Mouse (Mus musculus) heart, adult 2 months (tissue): ENCODE measurements at regions not wholly inside any gene's neighbourhood (a gene's known extent, or its start where the extent isn't known, plus 50 kb on each side); places are given as distances from the start of the nearest gene placed in this dataset.

Experiments
- DNase-seq, 2 experiments: peaks; one replicate each; pipeline ENCODE4 v3.0.0; 2021
- H3K27ac ChIP-seq: fragments of 200-600 bp; 2 replicates; pipeline ENCODE4 v1.8.1; 2022
- H3K27me3 ChIP-seq: fragments of 200-500 bp; 2 replicates; pipeline ENCODE4 v1.6.1; 2012; ENCODE audit warnings: mild to moderate bottlenecking, low read length, inconsistent platforms, mixed read lengths; ENCODE audit not compliant: control insufficient read depth, insufficient read depth
- H3K36me3 ChIP-seq: fragments of 200-500 bp; 2 replicates; pipeline ENCODE4 v1.6.1; 2012; ENCODE audit warnings: low read length, inconsistent platforms; ENCODE audit not compliant: control insufficient read depth, insufficient read depth
- H3K4me1 ChIP-seq: fragments of 200-500 bp; 2 replicates; pipeline ENCODE4 v1.6.1; 2011; ENCODE audit warnings: low read length; ENCODE audit not compliant: control insufficient read depth, insufficient read depth
- H3K4me3 ChIP-seq: fragments of 200-600 bp; 2 replicates; pipeline ENCODE4 v1.8.1; 2022
- H3K79me2 ChIP-seq: fragments of 200-500 bp; replicated peaks from 2 replicates; pipeline ENCODE4 v1.6.1; 2012; ENCODE audit warnings: mild to moderate bottlenecking, inconsistent platforms, low read length, moderate library complexity, mixed read lengths; ENCODE audit not compliant: control insufficient read depth, insufficient read depth
- H3K9ac ChIP-seq: fragments of 200-500 bp; 2 replicates; pipeline ENCODE4 v1.6.1; 2012; ENCODE audit warnings: low read depth, mild to moderate bottlenecking, control low read depth, inconsistent platforms, low read length, mixed read lengths
- CTCF ChIP-seq: fragments of 200-600 bp; IDR thresholded peaks from 2 replicates; pipeline ENCODE4 v1.8.1; 2022; ENCODE audit warnings: antibody characterized with exemption, mild to moderate bottlenecking, moderate library complexity
- EP300 ChIP-seq: fragments of 200-500 bp; IDR thresholded peaks from 2 replicates; pipeline ENCODE4 v1.6.1; 2011; ENCODE audit warnings: low read depth, low read length, control low read depth; ENCODE audit not compliant: insufficient read depth
- POLR2A ChIP-seq: fragments of 200-500 bp; IDR thresholded peaks from 2 replicates; pipeline ENCODE4 v1.6.1; 2011; ENCODE audit warnings: mild to moderate bottlenecking, low read depth, low read length, control low read depth; ENCODE audit not compliant: insufficient read depth
- WGBS: fragments of 180-500 bp; shearing (Covaris S2); methylation state at CpG from one replicate; pipeline ENCODE4 v1.1.7; 2018; 5-methylcytosine and 5-hydroxymethylcytosine counted together
- intact Hi-C: fragments of 180-260 bp; cut with DNase I; formaldehyde crosslinking; loops from one replicate; pipeline ENCODE4 v1.15.1; 2025

GRCm38 (mm10) chr5:39143648-39144047 lies 267.0 kb upstream of the Clnk start:
- H3K9ac ChIP-seq, result no peak overlapping the region
- WGBS, result 4% methylated on average over 4 of the region's 4 CpGs
- H3K4me1 ChIP-seq, result no peaks in the 10 kb centered on the region
- H3K36me3 ChIP-seq, result no peaks in the 10 kb centered on the region
- no peak for TF ChIP-seq EP300
- TF ChIP-seq POLR2A, result no peak
- no peak for TF ChIP-seq CTCF
- no peaks in the 10 kb centered on the region for H3K27me3 ChIP-seq
- peak in 1 of 2 experiments; percentile 15 for DNase-seq
- no peak overlapping the region for H3K4me3 ChIP-seq
- H3K27ac ChIP-seq, result no peak overlapping the region
- intact Hi-C loops, result no loop called here
- no peaks in the 10 kb centered on the region for H3K79me2 ChIP-seq

DNA sequence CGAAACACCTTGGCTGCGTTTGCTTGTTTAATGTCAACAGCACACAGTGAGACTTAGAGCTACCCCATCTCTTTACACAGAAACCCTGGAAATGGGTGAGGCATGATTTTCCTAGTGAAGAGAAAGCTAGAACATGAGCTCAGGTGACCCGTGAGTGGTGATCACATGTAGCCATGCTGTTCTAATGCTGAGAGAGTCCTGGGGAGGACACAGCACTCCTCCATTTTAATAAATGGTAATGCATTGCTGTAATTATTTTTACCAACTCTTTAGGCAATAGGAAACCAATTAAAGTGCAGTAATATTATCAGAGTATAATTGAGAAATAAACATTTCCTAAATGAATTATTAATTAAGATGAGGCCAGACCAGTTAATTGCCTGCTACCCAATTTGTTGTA lies 261.8 kb upstream of the Clnk start:
- no peak overlapping the region for H3K27ac ChIP-seq
- no peaks in the 10 kb centered on the region for H3K4me1 ChIP-seq
- no peak for TF ChIP-seq EP300
- TF ChIP-seq CTCF, result no peak
- no peak for TF ChIP-seq POLR2A
- WGBS, result 86% methylated on average over 3 of the region's 3 CpGs
- H3K4me3 ChIP-seq, result no peak overlapping the region
- no peak overlapping the region for H3K9ac ChIP-seq
- H3K79me2 ChIP-seq, result no peaks in the 10 kb centered on the region
- intact Hi-C loops, result no loop called here
- no peaks in the 10 kb centered on the region for H3K36me3 ChIP-seq
- no peak for DNase-seq
- no peaks in the 10 kb centered on the region for H3K27me3 ChIP-seq

GRCm38 (mm10) chr5:39128931-39129330 lies 252.3 kb upstream of the Clnk start:
- Histone ChIP-seq H3K4me1 (no peaks in the 10 kb centered on the region), H3K4me3 (no peak overlapping the region), H3K9ac (no peak overlapping the region), H3K36me3 (no peaks in the 10 kb centered on the region), H3K79me2 (no peaks in the 10 kb centered on the region), H3K27me3 (no peaks in the 10 kb centered on the region), H3K27ac (no peak overlapping the region)
- intact Hi-C loops, result loop anchor here (5.0 kb wide), 2 partner anchors 227 to 342 kb away; no protein-coding TSS in a partner anchor
- DNase-seq, result no peak
- TF ChIP-seq EP300 (no peak), CTCF (no peak), POLR2A (no peak)

DNA sequence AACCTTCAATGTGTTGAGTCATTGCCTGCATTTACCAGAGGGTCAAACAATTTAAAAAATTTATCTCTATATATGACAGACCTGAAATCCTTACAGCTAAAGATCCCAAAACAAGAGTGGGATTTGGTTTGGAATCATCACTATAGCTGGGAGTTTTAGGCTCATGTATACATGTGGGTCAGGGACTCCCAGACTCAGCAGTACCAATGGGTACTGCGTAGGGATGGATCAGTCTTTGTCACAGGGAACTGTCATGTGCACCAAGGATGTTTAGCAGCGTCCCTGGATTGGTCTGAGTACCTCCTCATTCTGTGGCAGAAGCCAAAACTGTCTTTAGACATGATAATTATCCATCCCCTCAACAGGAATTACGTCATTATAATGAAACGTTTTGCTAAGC lies 250.2 kb upstream of the Clnk start:
- no peaks in the 10 kb centered on the region for H3K27me3 ChIP-seq
- H3K79me2 ChIP-seq, result no peaks in the 10 kb centered on the region
- DNase-seq, result no peak
- H3K36me3 ChIP-seq, result no peaks in the 10 kb centered on the region
- 86% methylated on average over 4 of the region's 4 CpGs for WGBS
- no peak overlapping the region for H3K4me3 ChIP-seq
- H3K9ac ChIP-seq, result no peak overlapping the region
- H3K4me1 ChIP-seq, result no peaks in the 10 kb centered on the region
- intact Hi-C loops, result loop anchor here (5.0 kb wide), 2 partner anchors 225 to 340 kb away; no protein-coding TSS in a partner anchor
- no peak for TF ChIP-seq POLR2A
- TF ChIP-seq EP300, result no peak
- no peak for TF ChIP-seq CTCF
- H3K27ac ChIP-seq, result no peak overlapping the region

DNA sequence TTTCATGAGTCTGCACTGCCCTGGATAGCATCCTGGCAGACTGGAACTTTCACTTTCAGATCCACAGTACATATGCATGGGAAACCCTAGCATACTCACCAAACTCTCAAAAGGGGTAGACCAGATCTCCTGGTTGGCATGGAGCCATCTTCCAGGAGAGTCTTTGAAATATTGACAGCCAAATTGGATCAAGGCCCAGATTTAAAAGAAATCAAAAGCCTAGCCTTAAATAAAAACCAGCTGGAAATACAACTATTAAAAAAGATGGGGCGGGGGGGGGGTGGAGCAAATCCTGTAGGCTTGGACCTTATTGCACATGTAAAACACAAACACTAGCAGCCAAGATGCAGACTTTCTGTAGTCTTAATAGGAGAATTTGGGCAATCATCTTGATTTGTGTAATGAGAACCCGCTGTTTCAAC lies 249.7 kb upstream of the Clnk start:
- WGBS, result 65% methylated on average over 2 of the region's 2 CpGs
- Histone ChIP-seq H3K4me3 (no peak overlapping the region), H3K36me3 (no peaks in the 10 kb centered on the region), H3K4me1 (no peaks in the 10 kb centered on the region), H3K9ac (no peak overlapping the region), H3K27me3 (no peaks in the 10 kb centered on the region), H3K79me2 (no peaks in the 10 kb centered on the region), H3K27ac (no peak overlapping the region)
- TF ChIP-seq EP300 (no peak), CTCF (no peak)
- intact Hi-C loops, result loop anchor here (5.0 kb wide), 2 partner anchors 224 to 339 kb away; no protein-coding TSS in a partner anchor
- DNase-seq, result no peak

GRCm38 (mm10) chr5:39110336-39110735 lies 233.7 kb upstream of the Clnk start:
- Histone ChIP-seq H3K79me2 (no peaks in the 10 kb centered on the region), H3K4me1 (no peaks in the 10 kb centered on the region), H3K4me3 (no peak overlapping the region), H3K36me3 (no peaks in the 10 kb centered on the region), H3K9ac (no peak overlapping the region), H3K27ac (no peak overlapping the region), H3K27me3 (no peaks in the 10 kb centered on the region)
- intact Hi-C loops, result no loop called here
- TF ChIP-seq EP300 (no peak), POLR2A (no peak), CTCF (no peak)
- 82% methylated on average over 1 of the region's 1 CpGs for WGBS
- DNase-seq, result no peak

- Histone ChIP-seq H3K36me3 (no peaks in the 10 kb centered on the region), H3K79me2 (no peaks in the 10 kb centered on the region), H3K9ac (no peak overlapping the region), H3K27me3 (no peaks in the 10 kb centered on the region), H3K27ac (no peak overlapping the region), H3K4me1 (no peaks in the 10 kb centered on the region), H3K4me3 (no peak overlapping the region)
- TF ChIP-seq POLR2A, result no peak
- intact Hi-C loops, result no loop called here
- WGBS, result 86% methylated on average over 3 of the region's 3 CpGs
- no peak for DNase-seq
Observed at GRCm38 (mm10) chr5:39109526-39109925, 232.9 kb upstream of the Clnk start.
